Mouse (Mus musculus) embryonic facial prominence, embryonic 14.5 days (tissue): ENCODE data around the gene Pex1. TPM values are rescaled to one million over a fixed set of nuclear protein-coding genes. Genes with fewer than 3 reads are reported as not detected.
"Not testable (repeated sequence)": the region's sequence is repeated elsewhere in the genome, so short reads cannot be mapped to it uniquely, and the experiment has no call there.

Experiments
- ATAC-seq: fragments of 200-750 bp; cut with Nextera tagmentation; 2 replicates; pipeline ENCODE4 v1.8.0; 2017; ENCODE audit warnings: low read depth, moderate number of reproducible peaks, moderate TSS enrichment
- DNase-seq: peaks from one replicate; pipeline ENCODE4 v3.0.0-alpha.2; 2015; ENCODE audit warnings: low spot score
- H3K27ac ChIP-seq: fragments of 300-500 bp; sonication (generic); replicated peaks from 2 replicates; pipeline ENCODE4 v1.5.1; 2014; ENCODE audit warnings: low read depth, mild to moderate bottlenecking, low read length, moderate library complexity
- H3K27me3 ChIP-seq: fragments of 300-500 bp; sonication (generic); replicated peaks from 2 replicates; pipeline ENCODE4 v1.6.1; 2014; ENCODE audit warnings: low read length; ENCODE audit not compliant: control insufficient read depth, insufficient read depth
- H3K36me3 ChIP-seq: fragments of 300-500 bp; sonication (generic); 2 replicates; pipeline ENCODE4 v1.6.1; 2014; ENCODE audit warnings: low read length, mixed read lengths; ENCODE audit not compliant: control insufficient read depth, insufficient read depth
- H3K4me1 ChIP-seq: fragments of 300-500 bp; sonication (generic); 2 replicates; pipeline ENCODE4 v1.6.1; 2014; ENCODE audit warnings: antibody characterized with exemption, low read length; ENCODE audit not compliant: control insufficient read depth, insufficient read depth
- H3K4me2 ChIP-seq: fragments of 300-500 bp; sonication (generic); 2 replicates; pipeline ENCODE4 v1.6.1; 2014; ENCODE audit warnings: low read depth, mild to moderate bottlenecking, low read length, moderate library complexity, mixed read lengths
- H3K4me3 ChIP-seq: fragments of 300-500 bp; sonication (generic); 2 replicates; pipeline ENCODE4 v1.5.1; 2014; ENCODE audit warnings: low read depth, mild to moderate bottlenecking, low read length
- H3K9ac ChIP-seq: fragments of 300-500 bp; sonication (generic); 2 replicates; pipeline ENCODE4 v1.6.1; 2014; ENCODE audit warnings: low read depth, mild to moderate bottlenecking, low read length, moderate library complexity, mixed read lengths
- H3K9me3 ChIP-seq: fragments of 300-500 bp; sonication (generic); 2 replicates; pipeline ENCODE4 v1.6.1; 2016; ENCODE audit warnings: low read length; ENCODE audit not compliant: control insufficient read depth
- WGBS: fragments of 180-500 bp; shearing (Covaris S2); extraction: QIAGEN DNeasy Blood & Tissue Kit; methylation state at CpG from one replicate; pipeline ENCODE4 v1.1.7; 2014; 5-methylcytosine and 5-hydroxymethylcytosine counted together
- polyA plus RNA-seq: library from polyadenylated mRNA; unstranded; fragments of >200 nt; fragmentation: Nextera tagmentation; extraction: Ambion mirVana; gene quantifications from 2 replicates; pipeline ENCODE4 v1.2.1, GENCODE M21; 2014

Pex1 gene
- polyA plus RNA-seq, 1 experiment from 2014 or later = 13.0 TPM

GRCm38 (mm10) chr5:3646991-3647707 is 51.3 kb downstream of the Pex1 start:
- H3K4me3 ChIP-seq = peak overlapping the region; percentile 95
- H3K27me3 ChIP-seq = no peaks in the 10 kb centered on the region
- peak; percentile 89 for DNase-seq
- ATAC-seq = peak; percentile 80
- WGBS = 0% methylated on average over 35 of the region's 60 CpGs
- peak overlapping the region; percentile 68 for H3K4me2 ChIP-seq
- H3K4me1 ChIP-seq = 0 out of 2 replicates have a peak, but pooled peaks cover 5% of the 10 kb centered on the region
- H3K27ac ChIP-seq = peak overlapping the region; percentile 93
- peaks cover 26% of the 10 kb centered on the region for H3K36me3 ChIP-seq
- peak overlapping the region; percentile 88 for H3K9ac ChIP-seq
- H3K9me3 ChIP-seq = no peaks in the 10 kb centered on the region

DNA sequence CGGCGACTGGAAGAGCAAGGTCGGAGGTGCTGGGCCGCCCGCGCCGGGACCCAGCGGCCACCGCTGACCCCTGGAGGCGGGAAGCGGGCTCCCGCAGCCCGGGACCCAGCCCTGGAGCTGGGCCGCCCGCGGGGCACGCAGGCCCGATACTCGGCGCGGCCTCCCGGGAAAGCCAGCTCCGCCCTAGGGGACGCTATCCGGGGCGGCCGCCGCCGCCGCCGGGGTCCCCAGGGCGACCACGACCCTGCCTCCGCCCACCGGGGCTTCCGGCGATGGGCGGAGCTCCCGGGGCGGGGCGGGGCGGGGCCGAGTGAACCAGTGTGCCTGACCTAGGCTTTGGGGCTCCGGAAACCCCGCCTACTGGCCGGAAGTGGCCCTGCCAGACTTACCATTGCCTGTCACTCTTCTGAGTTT is 51.8 kb downstream of the Pex1 start:
- Histone ChIP-seq H3K36me3 (peaks cover 20% of the 10 kb centered on the region), H3K4me3 (peak overlapping the region; percentile 95), H3K4me2 (peak overlapping the region; percentile 68), H3K27me3 (no peaks in the 10 kb centered on the region), H3K9ac (peak overlapping the region; percentile 88), H3K9me3 (no peaks in the 10 kb centered on the region), H3K27ac (peak overlapping the region; percentile 93), H3K4me1 (0 out of 2 replicates have a peak, but pooled peaks cover 5% of the 10 kb centered on the region)
- ATAC-seq (peak; percentile 95), DNase-seq (peak; percentile 94)
- no CpG with 5 or more reads among the region's 46 CpGs for WGBS

DNA sequence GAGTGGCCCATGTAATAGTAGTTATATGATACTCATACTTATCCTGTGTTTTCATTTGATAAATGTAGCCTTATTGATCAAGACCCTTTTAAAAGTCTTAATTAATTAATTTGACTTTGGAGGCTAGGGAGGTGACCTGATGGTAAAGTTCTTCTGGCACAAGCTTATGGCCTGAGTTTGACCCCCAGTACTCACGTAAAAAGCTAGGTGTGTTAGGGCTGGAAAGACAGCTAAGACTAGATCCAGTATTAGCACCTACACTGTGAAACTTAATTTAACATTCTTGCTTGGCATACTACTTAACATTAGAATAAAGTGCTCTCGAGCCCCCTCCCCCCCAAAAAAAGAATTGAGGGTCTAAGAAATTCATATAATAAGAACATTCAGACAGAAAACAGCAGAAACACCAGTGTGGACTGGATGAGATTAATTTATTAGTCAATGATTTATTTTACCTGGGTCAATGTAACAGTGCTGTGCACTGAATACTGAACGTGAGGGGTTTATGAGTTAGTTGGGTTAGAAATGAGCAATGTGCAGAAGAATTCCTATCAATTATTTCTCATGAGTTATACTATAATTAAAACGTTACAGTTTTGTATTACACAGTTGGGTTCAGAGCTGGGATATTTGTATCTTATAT is 52.5 kb downstream of the Pex1 start:
- H3K36me3 ChIP-seq = peaks cover 15% of the 10 kb centered on the region
- no peak overlapping the region for H3K27ac ChIP-seq
- H3K27me3 ChIP-seq = no peaks in the 10 kb centered on the region
- peak overlapping the region; percentile 95 for H3K4me3 ChIP-seq
- H3K4me2 ChIP-seq = peak overlapping the region; percentile 68
- H3K4me1 ChIP-seq = 0 out of 2 replicates have a peak, but pooled peaks cover 5% of the 10 kb centered on the region
- no peak overlapping the region for H3K9ac ChIP-seq
- DNase-seq (no peak), ATAC-seq (peak; percentile 7; the same call in 1 of the 2 replicates)
- WGBS = 50% methylated on average over 4 of the region's 4 CpGs
- no peaks in the 10 kb centered on the region for H3K9me3 ChIP-seq

GRCm38 (mm10) chr5:3648849-3649210 is 53.0 kb downstream of the Pex1 start:
- DNase-seq (no peak), ATAC-seq (no peak)
- Histone ChIP-seq H3K4me2 (no peak overlapping the region), H3K27ac (no peak overlapping the region), H3K4me1 (0 out of 2 replicates have a peak, but pooled peaks cover 5% of the 10 kb centered on the region), H3K4me3 (no peak overlapping the region), H3K36me3 (peaks cover 12% of the 10 kb centered on the region), H3K9me3 (no peaks in the 10 kb centered on the region), H3K9ac (no peak overlapping the region), H3K27me3 (no peaks in the 10 kb centered on the region)
- WGBS = 72% methylated on average over 4 of the region's 4 CpGs

DNA sequence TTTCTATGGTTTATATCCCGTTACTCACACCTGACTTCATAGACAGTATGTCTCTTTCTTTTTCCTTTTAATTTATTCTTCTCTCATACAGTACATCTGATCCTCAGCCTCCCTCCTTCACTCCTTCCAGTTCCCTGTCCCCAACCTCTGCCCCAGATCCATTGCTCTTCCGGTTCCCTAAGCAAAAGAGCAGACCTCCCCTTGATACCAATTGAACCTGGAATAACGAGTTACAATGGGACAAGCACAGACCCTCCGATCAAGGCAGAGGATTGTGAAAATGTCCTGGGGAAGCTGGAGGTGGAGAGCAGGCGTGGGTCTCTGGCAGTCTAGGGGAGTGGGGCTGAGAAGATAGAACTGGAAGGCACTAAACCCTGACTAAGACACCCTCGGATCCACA is 55.0 kb downstream of the Pex1 start, which contains the start of gene Tmbim7:
Gene Tmbim7 (plus strand): TSS at position 301 of the 400 bp plus-strand sequence.
- Histone ChIP-seq H3K27me3 (no peaks in the 10 kb centered on the region), H3K4me1 (no peaks in the 10 kb centered on the region), H3K9ac (no peak within 1 kb of the TSS), H3K4me2 (no peak within 1 kb of the TSS), H3K4me3 (no peak within 1 kb of the TSS), H3K36me3 (no peaks in the 10 kb centered on the region), H3K27ac (no peak within 1 kb of the TSS), H3K9me3 (no peaks in the 10 kb centered on the region)
- ATAC-seq = no peak
- 79% methylated on average over 6 of the region's 6 CpGs for WGBS
- DNase-seq = no peak

GRCm38 (mm10) chr5:3651621-3652020 is 55.8 kb downstream of the Pex1 start:
- Histone ChIP-seq H3K4me2 (no peak overlapping the region), H3K27me3 (no peaks in the 10 kb centered on the region), H3K36me3 (no peaks in the 10 kb centered on the region), H3K4me1 (no peaks in the 10 kb centered on the region), H3K4me3 (no peak overlapping the region), H3K27ac (no peak overlapping the region), H3K9ac (no peak overlapping the region), H3K9me3 (no peaks in the 10 kb centered on the region)
- 81% methylated on average over 5 of the region's 5 CpGs for WGBS
- no peak for ATAC-seq
- DNase-seq = no peak

DNA sequence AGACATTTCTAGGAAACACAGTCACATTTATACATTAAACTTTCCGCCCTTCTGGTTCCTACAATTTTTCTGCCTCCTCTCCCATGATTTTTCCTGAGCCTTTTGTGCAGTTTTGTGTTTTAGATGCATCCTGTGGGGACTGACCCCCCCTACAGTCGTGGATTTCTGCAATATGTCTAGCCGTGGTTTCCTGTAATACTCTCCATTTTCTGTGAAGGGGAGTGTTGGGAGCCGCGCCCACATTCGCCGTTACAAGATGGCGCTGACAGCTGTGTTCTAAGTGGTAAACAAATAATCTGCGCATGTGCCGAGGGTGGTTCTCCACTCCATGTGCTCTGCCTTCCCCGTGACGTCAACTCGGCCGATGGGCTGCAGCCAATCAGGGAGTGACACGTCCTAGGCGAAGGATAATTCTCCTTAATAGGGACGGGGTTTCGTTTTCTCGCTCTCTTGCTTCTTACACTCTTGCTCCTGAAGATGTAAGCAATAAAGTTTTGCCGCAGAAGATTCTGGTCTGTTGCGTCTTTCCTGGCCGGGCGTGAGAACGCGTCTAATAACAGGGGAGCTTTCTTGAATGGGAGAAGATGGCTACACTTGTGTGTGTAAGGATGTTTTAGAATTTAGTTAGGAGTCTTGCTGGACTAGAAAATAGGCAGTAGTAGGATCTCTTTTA is 57.2 kb downstream of the Pex1 start:
- WGBS = 93% methylated on average over 15 of the region's 25 CpGs
- H3K9me3 ChIP-seq = not testable (repeated sequence)

DNA sequence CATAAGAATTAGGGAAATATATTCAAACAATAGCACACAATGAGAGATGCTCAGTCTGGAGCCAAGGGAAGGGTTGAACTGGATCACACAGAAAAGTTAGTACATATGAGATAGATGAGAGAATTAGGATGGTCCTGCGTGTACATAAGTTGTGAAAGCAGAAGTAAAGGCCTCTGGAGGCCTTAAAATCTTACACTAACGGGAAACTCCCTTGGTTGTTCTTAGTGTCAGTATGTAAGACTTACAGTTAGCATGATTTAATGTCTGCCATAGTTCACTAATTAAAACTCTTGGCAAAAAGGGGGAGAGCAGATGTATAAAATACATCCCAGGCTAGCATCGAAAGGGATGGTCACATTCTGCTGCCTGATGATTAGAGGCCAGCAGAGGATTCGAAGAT is 57.9 kb downstream of the Pex1 start:
- Histone ChIP-seq H3K27ac (no peak overlapping the region), H3K9me3 (no peaks in the 10 kb centered on the region), H3K4me2 (no peak overlapping the region), H3K9ac (no peak overlapping the region), H3K4me3 (no peak overlapping the region), H3K27me3 (no peaks in the 10 kb centered on the region), H3K36me3 (no peaks in the 10 kb centered on the region), H3K4me1 (no peaks in the 10 kb centered on the region)
- ATAC-seq (no peak), DNase-seq (no peak)
- WGBS = 87% methylated on average over 4 of the region's 4 CpGs

More for the DNA sequence above, 57.2 kb downstream of the Pex1 start:
- not testable (repeated sequence) for DNase-seq, H3K9ac ChIP-seq, H3K27ac ChIP-seq, H3K4me3 ChIP-seq, ATAC-seq, H3K27me3 ChIP-seq, H3K4me1 ChIP-seq, H3K4me2 ChIP-seq, H3K36me3 ChIP-seq
